Mouse (Mus musculus) embryonic fibroblast, embryonic 13.5 days (primary cell): ENCODE measurements at regions not wholly inside any gene's neighbourhood (a gene's known extent, or its start where the extent isn't known, plus 50 kb on each side); places are given as distances from the start of the nearest gene placed in this dataset.

Experiments used
- H3K27ac ChIP-seq: 2 replicates; pipeline ENCODE4 v1.5.1; 2012; ENCODE audit warnings: low read length, control low read depth, inconsistent platforms; ENCODE audit not compliant: insufficient read depth
- H3K4me1 ChIP-seq: 2 replicates; pipeline ENCODE4 v1.6.1; 2011; ENCODE audit warnings: low read length; ENCODE audit not compliant: control insufficient read depth, insufficient read depth
- H3K4me3 ChIP-seq: 2 replicates; pipeline ENCODE4 v1.5.1; 2011; ENCODE audit warnings: mild to moderate bottlenecking, control low read depth, low read length; ENCODE audit not compliant: insufficient read depth
- CTCF ChIP-seq: IDR thresholded peaks from 2 replicates; pipeline ENCODE4 v1.5.1; 2011; ENCODE audit warnings: mild to moderate bottlenecking, control low read depth, low read length, moderate library complexity, borderline replicate concordance; ENCODE audit not compliant: insufficient read depth
- POLR2A ChIP-seq: IDR thresholded peaks from 2 replicates; pipeline ENCODE4 v1.6.1; 2011; ENCODE audit warnings: low read depth, mild to moderate bottlenecking, control low read depth, low read length, moderate library complexity

GRCm38 (mm10) chr5:134006001-134006400 is 93.5 kb upstream of the Castor2 start:
- no peak for TF ChIP-seq CTCF
- TF ChIP-seq POLR2A: no peak
- Histone ChIP-seq H3K27ac (no peak overlapping the region), H3K4me1 (no peaks in the 10 kb centered on the region), H3K4me3 (no peak overlapping the region)

- no peaks in the 10 kb centered on the region for H3K4me1 ChIP-seq
- TF ChIP-seq POLR2A (no peak), CTCF (no peak)
- no peak overlapping the region for H3K4me3 ChIP-seq
- H3K27ac ChIP-seq: no peak overlapping the region
Measured at GRCm38 (mm10) chr5:134000100-134000499, 99.4 kb upstream of the Castor2 start.

GRCm38 (mm10) chr5:133999698-134000097 is 99.8 kb upstream of the Castor2 start:
- TF ChIP-seq CTCF: no peak
- TF ChIP-seq POLR2A: no peak

GRCm38 (mm10) chr5:133991994-133992393 is 107.5 kb upstream of the Castor2 start:
- Histone ChIP-seq H3K27ac (no peak overlapping the region), H3K4me1 (no peaks in the 10 kb centered on the region), H3K4me3 (no peak overlapping the region)
- no peak for TF ChIP-seq CTCF
- no peak for TF ChIP-seq POLR2A

More at GRCm38 (mm10) chr5:133999698-134000097, 99.8 kb upstream of the Castor2 start:
- Histone ChIP-seq H3K27ac (no peak overlapping the region), H3K4me1 (no peaks in the 10 kb centered on the region), H3K4me3 (no peak overlapping the region)

- H3K4me1 ChIP-seq: no peaks in the 10 kb centered on the region
- H3K27ac ChIP-seq: no peak overlapping the region
- TF ChIP-seq CTCF (no peak), POLR2A (no peak)
- no peak overlapping the region for H3K4me3 ChIP-seq
Measured at GRCm38 (mm10) chr5:133991556-133991955, 108.0 kb upstream of the Castor2 start.

- Histone ChIP-seq H3K4me3 (no peak overlapping the region), H3K27ac (no peak overlapping the region), H3K4me1 (no peaks in the 10 kb centered on the region)
- TF ChIP-seq POLR2A: no peak
- no peak for TF ChIP-seq CTCF
Measured at GRCm38 (mm10) chr5:133983249-133983966, 116.1 kb upstream of the Castor2 start.

- Histone ChIP-seq H3K27ac (no peak overlapping the region), H3K4me3 (no peak overlapping the region), H3K4me1 (no peaks in the 10 kb centered on the region)
- TF ChIP-seq CTCF (no peak), POLR2A (no peak)
Measured at GRCm38 (mm10) chr5:133970421-133970914, 129.0 kb upstream of the Castor2 start.

GRCm38 (mm10) chr5:133963301-133963700 is 136.2 kb upstream of the Castor2 start:
- H3K4me1 ChIP-seq: no peaks in the 10 kb centered on the region
- H3K27ac ChIP-seq: no peak overlapping the region
- H3K4me3 ChIP-seq: no peak overlapping the region
- TF ChIP-seq POLR2A: no peak
- TF ChIP-seq CTCF: no peak

GRCm38 (mm10) chr5:133940841-133941240 is 158.7 kb upstream of the Castor2 start:
- H3K27ac ChIP-seq: no peak overlapping the region
- no peaks in the 10 kb centered on the region for H3K4me1 ChIP-seq
- H3K4me3 ChIP-seq: no peak overlapping the region
- TF ChIP-seq POLR2A (no peak), CTCF (no peak)

- TF ChIP-seq POLR2A (no peak), CTCF (no peak)
- Histone ChIP-seq H3K4me1 (no peaks in the 10 kb centered on the region), H3K4me3 (no peak overlapping the region), H3K27ac (no peak overlapping the region)
Measured at GRCm38 (mm10) chr5:133940030-133940429, 159.5 kb upstream of the Castor2 start.
